Mouse (Mus musculus) CH12.LX (cell line): ENCODE measurements at regions not wholly inside any gene's neighbourhood (a gene's known extent, or its start where the extent isn't known, plus 50 kb on each side); places are given as distances from the start of the nearest gene placed in this dataset.

Experiments
- DNase-seq: peaks from one replicate; pipeline ENCODE4 v3.0.0-alpha.2; 2013; ENCODE audit errors: extremely low read depth
- H3K27ac ChIP-seq: 2 replicates; pipeline ENCODE4 v1.5.1; 2012; ENCODE audit warnings: low read depth, mild to moderate bottlenecking, control low read depth, moderate library complexity; ENCODE audit not compliant: insufficient read depth
- H3K27me3 ChIP-seq: replicated peaks from 2 replicates; pipeline ENCODE3; 2012; ENCODE audit warnings: inconsistent platforms
- H3K36me3 ChIP-seq, 2 experiments: replicated peaks in 1 of 2; 2 replicates each; pipeline versions ENCODE3 to v1.6.1; 2012; ENCODE audit warnings: inconsistent platforms in 1 of 2, low read length in 1 of 2, mild to moderate bottlenecking in 1 of 2, mixed read lengths in 1 of 2, moderate library complexity in 1 of 2; ENCODE audit not compliant: control insufficient read depth in 1 of 2, insufficient read depth in 1 of 2
- H3K4me1 ChIP-seq, 2 experiments: 2 replicates each; pipeline ENCODE4 v1.6.1; 2012; ENCODE audit warnings: inconsistent platforms in 1 of 2, moderate library complexity in 1 of 2; ENCODE audit not compliant: insufficient read depth in 2 of 2, control insufficient read depth in 1 of 2
- H3K4me2 ChIP-seq: 2 replicates; pipeline ENCODE4 v1.6.1; 2012; ENCODE audit warnings: low read depth, mild to moderate bottlenecking, control low read depth; ENCODE audit not compliant: poor library complexity, insufficient read depth, severe bottlenecking
- H3K4me3 ChIP-seq, 3 experiments: fragments of 150-350 bp in 1 of 3; sonication (generic) in 1 of 3; replicated peaks in 1 of 3; 2 replicates each; pipeline versions ENCODE3 to v1.5.1; 2011 to 2012; ENCODE audit warnings: low read depth in 2 of 3, low read length in 2 of 3, mild to moderate bottlenecking in 2 of 3, moderate library complexity in 2 of 3, control low read depth in 1 of 3, improper control_type of control experiment in 1 of 3, inconsistent platforms in 1 of 3, mixed read lengths in 1 of 3; ENCODE audit not compliant: poor library complexity in 1 of 3
- H3K79me2 ChIP-seq: replicated peaks from 2 replicates; pipeline ENCODE4 v1.6.1; 2012; ENCODE audit warnings: mild to moderate bottlenecking, moderate library complexity; ENCODE audit not compliant: control insufficient read depth, poor library complexity, insufficient read depth, severe bottlenecking; ENCODE audit errors: extremely low read depth
- H3K9ac ChIP-seq: 2 replicates; pipeline ENCODE4 v1.6.1; 2012; ENCODE audit warnings: low read depth, mild to moderate bottlenecking, control low read depth, moderate library complexity; ENCODE audit not compliant: insufficient read depth
- H3K9me3 ChIP-seq: replicated peaks from 2 replicates; pipeline ENCODE3; 2012; ENCODE audit warnings: low read length, inconsistent platforms, mixed read lengths
- BHLHE40 ChIP-seq: IDR thresholded peaks from 2 replicates; pipeline ENCODE4 v1.6.1; 2011; ENCODE audit warnings: mild to moderate bottlenecking, low read depth, low read length, improper control_type of control experiment
- ELF1 ChIP-seq: IDR thresholded peaks from 2 replicates; pipeline ENCODE4 v1.6.1; 2014; ENCODE audit warnings: low read depth, mild to moderate bottlenecking, inconsistent platforms, low read length, improper control_type of control experiment
- ETS1 ChIP-seq: conservative IDR thresholded peaks from 2 replicates; pipeline ENCODE4 v1.6.1; 2012; ENCODE audit warnings: low read depth, mild to moderate bottlenecking, inconsistent platforms, low read length, improper control_type of control experiment, moderate library complexity
- JUND ChIP-seq: conservative IDR thresholded peaks from 2 replicates; pipeline ENCODE4 v1.6.1; 2011; ENCODE audit warnings: low read depth, low read length, improper control_type of control experiment
- RAD21 ChIP-seq: IDR thresholded peaks from 2 replicates; pipeline ENCODE4 v1.6.1; 2011; ENCODE audit warnings: low read depth, mild to moderate bottlenecking, low read length, improper control_type of control experiment, moderate library complexity
- RCOR1 ChIP-seq: conservative IDR thresholded peaks from 2 replicates; pipeline ENCODE4 v1.6.1; 2012; ENCODE audit warnings: low read depth, mild to moderate bottlenecking, inconsistent platforms, low read length, improper control_type of control experiment
- SIN3A ChIP-seq: IDR thresholded peaks from 2 replicates; pipeline ENCODE4 v1.6.1; 2012; ENCODE audit warnings: low read length, improper control_type of control experiment, inconsistent platforms
- SMC3 ChIP-seq: IDR thresholded peaks from 2 replicates; pipeline ENCODE4 v1.6.1; 2011; ENCODE audit warnings: low read depth, low read length, improper control_type of control experiment
- TCF12 ChIP-seq: IDR thresholded peaks from 2 replicates; pipeline ENCODE4 v1.6.1; 2014; ENCODE audit warnings: low read depth, mild to moderate bottlenecking, inconsistent platforms, low read length, improper control_type of control experiment
- UBTF ChIP-seq: IDR thresholded peaks from 2 replicates; pipeline ENCODE4 v1.6.1; 2012; ENCODE audit warnings: low read depth, mild to moderate bottlenecking, inconsistent platforms, low read length, improper control_type of control experiment, moderate library complexity
- ZKSCAN1 ChIP-seq: IDR thresholded peaks from 2 replicates; pipeline ENCODE4 v1.6.1; 2012; ENCODE audit warnings: low read depth, inconsistent platforms, low read length, improper control_type of control experiment, borderline replicate concordance
- ZNF384 ChIP-seq: IDR thresholded peaks from 2 replicates; pipeline ENCODE4 v1.6.1; 2012; ENCODE audit warnings: low read depth, low read length, improper control_type of control experiment, inconsistent platforms
- dilution Hi-C: fragments of 300-500 bp; cut with MboI; formaldehyde crosslinking; loops from 2 replicates; pipeline ENCODE4 v1.14.3; 2020; ENCODE audit warnings: low sequenced_read_pairs; ENCODE audit not compliant: extremely low pct_unique_long_range_greater_than_20kb, extremely low pct_ligation_motif_present
- in situ Hi-C: fragments of 300-500 bp; cut with MboI; formaldehyde crosslinking; loops from 3 replicates; pipeline ENCODE4 v1.14.3; 2019; ENCODE audit warnings: low sequenced_read_pairs, low pct_ligation_motif_present, low pct_unique_long_range_greater_than_20kb, mixed read lengths

DNA sequence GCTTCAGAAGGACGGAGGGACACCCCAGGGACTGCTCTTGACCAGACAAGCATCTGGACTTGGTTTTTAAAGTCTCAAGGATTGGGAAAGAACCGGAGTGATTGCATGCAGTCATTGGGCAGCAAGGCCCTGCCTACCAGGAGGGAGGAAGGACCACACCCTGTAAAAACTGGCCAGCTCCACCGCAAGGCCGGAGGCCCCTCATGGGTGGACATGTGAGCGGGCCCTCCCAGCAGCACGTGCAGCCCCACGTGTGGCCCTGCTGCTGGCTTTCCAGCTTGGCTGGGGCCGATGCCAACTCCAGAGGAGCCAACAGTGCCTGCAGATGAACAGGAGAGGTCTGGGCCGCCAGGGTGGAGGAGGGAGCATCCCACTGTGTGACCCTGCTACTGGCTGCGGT lies 83.2 kb downstream of the Lsm3 start:
- Histone ChIP-seq H3K4me1 (peaks cover 8 to 23% of the 10 kb centered on the region in 2 experiments), H3K9me3 (no peaks in the 10 kb centered on the region), H3K4me3 (no peak overlapping the region), H3K4me2 (peak overlapping the region; percentile 53; the same call in 1 of the 2 replicates), H3K36me3 (no peaks in the 10 kb centered on the region), H3K9ac (no peak overlapping the region), H3K79me2 (no peaks in the 10 kb centered on the region), H3K27me3 (no peaks in the 10 kb centered on the region), H3K27ac (no peak overlapping the region)
- dilution Hi-C loops (no loop called here), in situ Hi-C loops (no loop called here)
- no peak for DNase-seq
- TF ChIP-seq BHLHE40 (peak; percentile 75), RCOR1 (no peak), SIN3A (no peak)

DNA sequence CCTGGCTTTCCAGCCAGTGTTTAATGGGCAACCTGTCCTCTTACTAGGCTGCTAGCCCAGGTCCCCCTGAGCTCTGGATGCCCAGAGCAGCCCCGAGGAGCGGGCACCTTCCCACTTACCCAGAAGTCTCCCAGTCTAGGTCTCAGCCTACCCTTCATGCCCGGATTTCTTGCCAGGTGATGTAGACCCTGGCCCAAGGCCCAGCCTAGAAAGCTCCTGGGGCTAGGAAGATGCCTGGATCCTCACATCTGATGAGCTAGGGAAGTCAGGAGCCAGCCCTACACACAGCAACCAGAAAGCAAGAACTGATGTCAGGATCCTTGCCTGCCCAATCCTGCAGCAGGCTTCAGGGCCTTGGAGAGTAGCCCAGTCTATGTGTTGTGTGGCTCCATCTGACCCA lies 83.7 kb upstream of the Slc6a6 start:
- no peak for DNase-seq
- no peak overlapping the region for H3K9ac ChIP-seq
- in situ Hi-C loops = no loop called here
- peaks cover 8 to 29% of the 10 kb centered on the region in 2 experiments for H3K4me1 ChIP-seq
- dilution Hi-C loops = no loop called here
- no peak overlapping the region for H3K27ac ChIP-seq
- H3K36me3 ChIP-seq = no peaks in the 10 kb centered on the region
- H3K4me3 ChIP-seq = no peak overlapping the region
- H3K4me2 ChIP-seq = no peak overlapping the region
- H3K9me3 ChIP-seq = no peaks in the 10 kb centered on the region
- H3K79me2 ChIP-seq = no peaks in the 10 kb centered on the region
- TF ChIP-seq ZNF384 (no peak), JUND (no peak)
- no peaks in the 10 kb centered on the region for H3K27me3 ChIP-seq

DNA sequence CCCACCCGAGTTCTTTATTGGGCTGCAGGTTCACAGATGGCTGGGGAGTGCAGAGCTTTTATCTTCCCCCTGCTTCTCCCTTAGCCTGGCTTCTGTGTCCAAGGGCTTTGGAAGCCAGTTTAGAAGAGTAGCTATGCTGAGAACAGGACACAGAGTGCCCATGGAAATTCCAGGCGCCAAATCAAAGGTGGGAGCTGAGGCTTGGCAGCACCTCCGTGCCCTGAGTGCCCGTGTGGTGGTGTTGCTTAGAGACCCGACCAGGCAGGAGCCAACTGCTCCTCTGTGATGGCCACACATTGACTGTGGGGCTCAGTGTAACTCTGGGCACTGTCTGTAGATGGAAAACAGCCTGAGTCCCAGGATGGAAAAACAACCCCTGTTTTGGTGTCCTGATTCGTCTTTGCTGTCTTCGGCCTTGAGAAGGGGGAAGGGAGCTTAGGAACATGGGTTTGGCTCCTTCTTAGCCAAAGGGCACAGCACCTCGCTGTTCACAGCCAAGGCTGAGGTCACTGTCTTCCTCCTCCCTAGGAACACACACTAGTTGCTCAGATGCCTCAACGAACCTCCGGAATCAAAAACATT lies 77.1 kb upstream of the Slc6a6 start:
- in situ Hi-C loops = no loop called here
- no peaks in the 10 kb centered on the region for H3K79me2 ChIP-seq
- dilution Hi-C loops = no loop called here
- no peak overlapping the region for H3K27ac ChIP-seq
- TF ChIP-seq JUND (no peak), ETS1 (no peak), RAD21 (no peak), ELF1 (no peak), SMC3 (no peak), TCF12 (no peak), UBTF (no peak), ZKSCAN1 (no peak)
- TF ChIP-seq, all 38 proteins: peak for 0
- Histone ChIP-seq H3K4me1 (peaks cover 0 to 12% of the 10 kb centered on the region in 2 experiments; a peak in 1 of 4 replicates), H3K9me3 (peaks cover 5% of the 10 kb centered on the region), H3K36me3 (no peaks in the 10 kb centered on the region), H3K9ac (no peak overlapping the region), H3K4me2 (no peak overlapping the region), H3K27me3 (peaks cover 2% of the 10 kb centered on the region), H3K4me3 (no peak overlapping the region)
- no peak for DNase-seq
